Mouse (Mus musculus): ENCODE data around the gene Rpl35.

The Rpl35 gene

GRCm38 (mm10) chr2:38997386-38998374 lies 7.7 kb downstream of the Rpl35 start, which contains the start of gene Wdr38:
Gene Wdr38 (plus strand): TSS chr2:38997476.
- DNase-seq (ENCODE audit: low read depth, low spot score), result peak; percentile 65

- DNase-seq (ENCODE audit: low read depth, low spot score), result no peak
These were observed 13.0 kb downstream of the Rpl35 start for GRCm38 (mm10) chr2:38992452-38992851.

GRCm38 (mm10) chr2:38992004-38992403 lies 13.4 kb downstream of the Rpl35 start:
- no peak for DNase-seq (ENCODE audit: low read depth, low spot score)

GRCm38 (mm10) chr2:38988929-38989328 lies 16.5 kb downstream of the Rpl35 start:
- no peak for DNase-seq (ENCODE audit: low read depth, low spot score)

- no peak for DNase-seq (ENCODE audit: low read depth, low spot score)
These were observed 17.5 kb downstream of the Rpl35 start for GRCm38 (mm10) chr2:38987803-38988510.

- DNase-seq (ENCODE audit: low read depth, low spot score), result no peak
These were observed 18.1 kb downstream of the Rpl35 start for GRCm38 (mm10) chr2:38987371-38987770.

GRCm38 (mm10) chr2:38986580-38986979 lies 18.8 kb downstream of the Rpl35 start:
- DNase-seq (ENCODE audit: low read depth, low spot score), result no peak

- no peak for DNase-seq (ENCODE audit: low read depth, low spot score)
These were observed 22.0 kb downstream of the Rpl35 start for GRCm38 (mm10) chr2:38983456-38983855.

GRCm38 (mm10) chr2:38977837-38978236 lies 27.6 kb downstream of the Rpl35 start:
- DNase-seq (ENCODE audit: low read depth, low spot score), result no peak

- no peak for DNase-seq (ENCODE audit: low read depth, low spot score)
These were observed 29.3 kb downstream of the Rpl35 start for GRCm38 (mm10) chr2:38975941-38976805.

GRCm38 (mm10) chr2:38975181-38975580 lies 30.2 kb downstream of the Rpl35 start:
- DNase-seq (ENCODE audit: low read depth, low spot score), result no peak

GRCm38 (mm10) chr2:38974171-38974570 lies 31.3 kb downstream of the Rpl35 start:
- DNase-seq (ENCODE audit: low read depth, low spot score), result no peak

- no peak for DNase-seq (ENCODE audit: low read depth, low spot score)
These were observed 31.7 kb downstream of the Rpl35 start for GRCm38 (mm10) chr2:38973701-38974100.

- no peak for DNase-seq (ENCODE audit: low read depth, low spot score)
These were observed 32.2 kb downstream of the Rpl35 start for GRCm38 (mm10) chr2:38973223-38973622.

GRCm38 (mm10) chr2:38970057-38970456 lies 35.4 kb downstream of the Rpl35 start:
- DNase-seq (ENCODE audit: low read depth, low spot score), result no peak

GRCm38 (mm10) chr2:38969650-38970049 lies 35.8 kb downstream of the Rpl35 start:
- DNase-seq (ENCODE audit: low read depth, low spot score), result no peak

GRCm38 (mm10) chr2:38964198-38964597 lies 41.2 kb downstream of the Rpl35 start:
- DNase-seq (ENCODE audit: low read depth, low spot score), result no peak

- DNase-seq (ENCODE audit: low read depth, low spot score), result no peak
These were observed 47.7 kb downstream of the Rpl35 start for GRCm38 (mm10) chr2:38957671-38958223.

- no peak for DNase-seq (ENCODE audit: low read depth, low spot score)
These were observed 49.4 kb downstream of the Rpl35 start for GRCm38 (mm10) chr2:38956062-38956461.

- peak; percentile 11 for DNase-seq (ENCODE audit: low read depth, low spot score)
These were observed 52.1 kb downstream of the Rpl35 start for GRCm38 (mm10) chr2:38953152-38953883.
